Mouse (Mus musculus): ENCODE data around the gene Ubxn11. TPM values are rescaled to one million over a fixed set of nuclear protein-coding genes. Genes with fewer than 3 reads are reported as not detected.

The Ubxn11 gene
- polyA plus RNA-seq (2012), result 6.2 and 11.1 TPM in 2 replicates

- no peak for TF ChIP-seq GATA1 (IDR thresholded peaks at IDR 0.05; ENCODE audit: low read length)
Observed at GRCm38 (mm10) chr4:134101979-134102741, at the start of gene Ubxn11. Ubxn11 (plus strand) TSS chr4:134102570.

DNA sequence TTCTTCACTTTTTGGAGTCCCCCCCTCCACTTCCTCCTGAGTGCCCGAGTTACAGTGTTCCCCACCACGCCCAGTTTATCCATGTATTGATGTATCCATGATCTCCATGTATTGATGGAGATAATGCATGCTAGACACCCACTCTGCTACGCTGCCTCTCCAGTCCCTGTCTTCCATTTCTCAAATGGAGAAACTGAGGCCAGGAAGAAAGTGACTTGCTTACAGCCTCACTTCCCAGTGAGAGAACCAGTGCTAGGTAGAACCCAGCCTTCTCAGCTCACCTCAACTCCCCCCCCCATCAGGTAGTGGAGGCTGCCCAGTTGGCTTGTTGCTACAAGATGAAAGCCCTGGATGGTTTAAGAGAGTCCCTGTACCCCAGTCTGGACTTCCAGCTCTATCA is 48.8 kb upstream of the Ubxn11 start, which contains the start of gene Zfp683:
Zfp683 (plus strand) TSS at position 301 of the 400 bp plus-strand sequence.
- TF ChIP-seq GATA1 (IDR thresholded peaks at IDR 0.05; ENCODE audit: low read length), result no peak

- no peak for TF ChIP-seq GATA1 (IDR thresholded peaks at IDR 0.05; ENCODE audit: low read length)
Observed at GRCm38 (mm10) chr4:134058166-134058715, 44.1 kb upstream of the Ubxn11 start.

DNA sequence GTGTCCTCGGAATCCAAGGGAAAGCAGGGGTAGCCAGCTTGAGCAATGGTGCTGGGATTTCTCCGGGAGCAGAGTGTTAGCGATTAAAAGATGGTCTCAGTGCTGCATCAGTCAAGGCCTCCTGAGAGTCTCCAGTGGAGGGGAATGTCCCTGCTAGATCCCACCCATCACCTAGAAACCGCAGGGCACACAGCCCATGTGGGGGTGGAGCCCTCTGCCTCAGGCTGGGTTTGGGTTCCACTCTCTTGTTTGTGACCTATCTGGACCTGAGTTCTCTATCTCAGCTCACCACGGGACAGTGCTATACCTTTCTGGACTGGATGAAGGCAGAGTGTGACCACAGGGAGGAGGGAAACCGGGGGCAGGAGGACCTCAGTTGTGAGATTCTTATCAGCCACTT is 43.5 kb upstream of the Ubxn11 start:
- no peak for TF ChIP-seq GATA1 (IDR thresholded peaks at IDR 0.05; ENCODE audit: low read length)

DNA sequence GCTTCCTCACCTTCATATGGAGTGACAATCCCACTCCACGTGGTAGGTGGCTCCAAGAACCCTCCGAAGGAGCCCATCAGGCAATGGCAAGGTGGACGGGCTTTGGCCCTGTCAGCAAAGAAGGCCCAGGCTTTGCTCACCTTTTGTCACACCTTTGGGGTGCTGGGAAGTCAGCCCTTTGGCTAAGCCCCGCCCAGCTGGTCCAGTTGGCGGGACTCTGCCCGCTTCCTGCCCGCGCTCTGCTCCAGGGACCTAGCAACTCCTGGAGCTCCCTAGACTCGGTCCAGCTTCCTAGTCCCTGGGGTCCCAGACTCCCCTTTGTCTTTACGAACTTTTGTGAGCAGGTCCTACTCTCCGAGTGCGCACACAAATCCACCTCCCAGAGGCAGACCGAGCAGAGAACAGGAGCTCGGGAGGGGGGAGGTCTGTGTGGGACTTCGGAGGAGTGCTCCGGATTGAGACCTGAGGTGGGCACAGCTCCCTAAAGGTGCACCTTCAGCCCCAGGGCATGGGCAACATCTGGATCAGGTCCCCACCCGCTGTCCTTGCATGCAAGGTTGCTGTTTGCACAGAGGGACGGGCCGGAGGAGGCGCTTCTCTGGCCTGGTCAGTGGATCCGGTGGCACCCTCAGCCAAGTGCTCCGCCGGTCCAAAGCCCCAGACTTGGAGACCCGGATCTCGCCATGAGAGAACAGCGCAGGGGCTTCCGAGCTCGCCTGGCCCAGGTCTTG is 42.1 kb upstream of the Ubxn11 start, which contains the start of gene Crybg2:
Crybg2 (plus strand) TSS at position 681 of the 731 bp plus-strand sequence.
- no peak for TF ChIP-seq GATA1 (IDR thresholded peaks at IDR 0.05; ENCODE audit: low read length)

DNA sequence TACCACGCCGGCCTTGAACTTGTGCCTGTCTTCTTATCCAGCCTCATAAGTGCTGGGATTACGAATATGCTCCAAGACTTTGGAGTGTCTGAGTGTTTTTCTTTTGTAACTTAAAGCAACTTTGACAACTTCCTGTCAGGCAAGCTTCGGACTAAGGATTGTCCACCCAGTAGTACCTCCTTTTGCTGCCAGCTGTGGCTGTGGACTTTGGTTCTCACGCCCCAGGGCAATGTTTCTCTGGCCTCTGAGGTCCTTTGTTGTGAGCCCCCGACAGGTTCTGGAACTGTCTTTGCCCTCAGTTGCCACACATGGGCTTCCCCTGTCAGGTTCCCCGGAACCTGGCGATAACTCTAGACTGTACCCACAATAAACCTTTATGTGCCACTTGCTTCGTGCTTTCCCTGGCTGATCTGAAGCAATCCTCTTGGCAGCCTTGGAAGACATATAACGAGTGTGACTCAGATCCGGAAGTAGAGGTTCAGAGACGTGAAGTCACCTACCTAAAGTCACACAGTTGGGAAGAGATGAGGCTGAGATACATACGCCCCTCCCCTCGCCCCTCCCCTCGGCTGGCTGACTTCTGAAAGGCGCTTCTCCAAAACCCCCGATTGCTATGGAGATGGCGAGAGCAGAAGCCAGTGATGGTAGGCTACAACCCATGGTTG is 41.1 kb upstream of the Ubxn11 start:
- no peak for TF ChIP-seq GATA1 (IDR thresholded peaks at IDR 0.05; ENCODE audit: low read length)

DNA sequence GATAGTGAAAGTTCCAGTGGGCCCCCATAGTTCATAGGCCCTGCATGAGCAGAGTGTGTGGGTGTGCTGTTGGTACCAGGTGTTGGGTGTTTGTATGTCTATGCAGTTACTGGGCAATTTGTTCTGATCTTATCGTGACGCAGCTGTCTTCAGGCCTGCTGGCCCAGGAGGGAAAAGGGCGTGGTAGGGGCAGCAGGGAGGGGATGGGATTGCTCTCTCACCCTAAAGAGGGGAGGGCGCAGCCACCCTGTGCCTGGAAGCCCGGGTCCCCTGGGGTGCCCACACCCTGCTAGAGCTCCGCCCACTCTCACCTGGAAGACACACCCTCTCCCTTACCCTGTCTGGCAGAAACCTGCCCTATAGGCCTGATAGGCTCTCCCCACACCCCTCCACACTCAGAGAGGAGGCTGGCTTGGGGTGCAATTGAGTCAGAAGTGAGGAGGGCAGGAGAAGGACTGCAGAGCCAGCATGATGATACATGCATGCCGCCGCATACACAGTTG is 40.4 kb upstream of the Ubxn11 start:
- TF ChIP-seq GATA1 (IDR thresholded peaks at IDR 0.05; ENCODE audit: low read length), result no peak

DNA sequence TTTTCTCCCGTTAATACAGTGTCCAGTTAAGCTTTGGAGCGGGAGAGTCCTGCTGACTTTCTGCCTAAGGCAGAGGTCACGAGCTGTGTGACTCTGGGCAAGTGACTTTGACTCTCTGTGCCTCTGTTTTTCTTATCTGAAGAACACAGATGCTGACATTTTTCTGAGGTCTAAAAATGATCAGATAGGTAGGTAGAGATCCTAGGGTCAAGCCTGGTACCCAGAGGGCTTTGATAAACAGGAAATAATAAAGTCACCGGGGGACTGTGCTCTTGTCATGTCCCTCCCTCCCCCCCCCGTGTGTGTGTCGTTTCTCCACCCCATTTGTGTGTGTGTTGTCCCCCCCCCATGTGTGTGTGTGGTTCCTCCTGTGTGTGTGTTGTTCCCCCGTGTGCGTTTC is 39.8 kb upstream of the Ubxn11 start:
- peak; percentile 36 for TF ChIP-seq GATA1 (IDR thresholded peaks at IDR 0.05; ENCODE audit: low read length)

- TF ChIP-seq GATA1 (IDR thresholded peaks at IDR 0.05; ENCODE audit: low read length), result no peak
Observed at GRCm38 (mm10) chr4:134065431-134066004, 36.9 kb upstream of the Ubxn11 start.

- TF ChIP-seq GATA1 (IDR thresholded peaks at IDR 0.05; ENCODE audit: low read length), result no peak
Observed at GRCm38 (mm10) chr4:134067383-134067782, 35.0 kb upstream of the Ubxn11 start.

DNA sequence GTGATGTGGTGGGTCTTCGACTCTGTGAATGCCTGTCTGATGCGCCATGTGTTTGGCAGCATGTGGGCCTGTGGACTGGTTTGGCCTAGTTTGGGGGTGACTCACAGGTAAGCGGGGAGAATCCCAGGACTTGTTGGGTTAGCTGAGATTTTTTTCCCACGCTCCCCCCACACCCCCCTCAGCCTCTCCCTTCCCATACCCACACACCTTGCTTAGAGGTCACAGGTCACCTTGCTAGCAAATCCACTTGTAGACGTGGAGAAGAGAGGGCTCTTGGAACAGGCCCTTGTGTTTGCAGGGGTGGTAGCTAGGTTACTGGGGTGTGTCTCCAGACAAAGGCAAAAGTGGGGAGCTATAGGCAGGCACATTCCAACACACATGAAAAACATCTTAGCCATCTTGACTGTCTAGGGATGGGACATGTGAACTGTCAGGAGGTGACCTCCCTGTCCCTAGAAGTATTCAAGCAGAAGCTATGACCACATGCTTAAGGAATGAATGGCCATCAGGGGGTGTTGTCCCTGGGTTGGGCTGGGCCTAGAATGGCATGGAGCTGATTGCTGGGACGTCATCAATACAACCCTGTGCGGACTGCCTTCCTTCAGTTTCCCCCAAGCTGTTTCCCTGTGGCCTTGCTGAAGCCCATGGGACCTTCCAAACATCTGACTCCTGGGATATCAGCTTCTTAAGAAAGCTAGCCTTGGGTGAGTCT is 34.4 kb upstream of the Ubxn11 start:
- TF ChIP-seq GATA1 (IDR thresholded peaks at IDR 0.05; ENCODE audit: low read length), result no peak

DNA sequence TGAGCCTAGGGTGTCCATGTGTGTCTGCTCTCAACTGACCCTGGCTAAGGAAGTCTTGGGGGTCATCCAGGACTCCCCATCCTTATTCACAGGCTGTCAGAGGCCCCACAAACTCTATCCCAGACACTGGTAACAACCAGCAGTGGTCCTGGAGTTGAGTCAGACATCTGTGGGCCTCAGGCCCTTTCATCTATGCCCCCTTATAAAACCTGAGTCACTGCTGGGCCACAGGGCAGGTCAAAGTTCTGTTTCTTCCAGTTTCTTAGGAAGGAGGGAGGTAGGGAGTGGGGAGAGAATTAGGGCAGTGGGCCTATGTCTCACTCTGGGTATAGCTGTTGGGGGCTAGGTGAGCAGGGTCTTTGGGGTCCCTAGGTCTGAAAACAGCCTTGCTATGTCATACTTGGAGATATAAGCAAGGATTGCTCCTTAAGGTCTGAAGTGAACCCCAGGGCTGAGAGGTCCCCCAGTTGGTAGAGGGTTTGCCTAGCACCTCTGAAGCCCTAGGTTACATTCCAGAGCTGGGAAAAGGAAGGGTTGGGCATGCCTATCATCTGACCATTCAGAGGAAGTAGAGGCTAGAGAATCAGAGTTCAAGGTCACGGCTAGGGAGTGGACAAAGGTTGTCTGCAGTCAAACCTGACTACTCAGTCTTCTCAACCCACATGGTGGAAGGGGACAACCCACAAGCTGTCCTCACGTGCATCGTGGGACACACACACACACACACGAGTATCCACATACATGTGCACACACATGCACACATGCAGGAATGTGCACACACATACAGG is 33.4 kb upstream of the Ubxn11 start:
- no peak for TF ChIP-seq GATA1 (IDR thresholded peaks at IDR 0.05; ENCODE audit: low read length)

- no peak for TF ChIP-seq GATA1 (IDR thresholded peaks at IDR 0.05; ENCODE audit: low read length)
Observed at GRCm38 (mm10) chr4:134078694-134079093, 23.7 kb upstream of the Ubxn11 start.

DNA sequence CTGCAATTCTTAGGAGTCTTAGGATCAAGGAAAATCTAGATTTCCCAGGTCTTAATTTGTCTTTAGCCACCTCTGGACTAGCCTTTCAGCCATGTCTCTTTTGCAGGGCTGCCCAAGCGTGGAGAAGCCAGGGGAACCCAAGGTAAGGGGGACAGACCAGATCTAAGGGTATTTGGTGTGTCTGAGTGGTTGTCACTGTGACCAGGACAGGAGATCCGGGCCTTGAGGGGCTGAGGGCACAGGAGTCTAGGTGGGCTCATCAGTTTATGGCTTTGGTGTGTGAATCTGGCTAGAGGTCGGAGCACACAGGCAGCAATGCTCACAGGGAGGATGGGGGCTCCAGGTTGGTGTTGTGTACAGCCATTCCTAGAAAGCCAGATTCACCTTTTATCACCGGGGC is 21.7 kb upstream of the Ubxn11 start:
- TF ChIP-seq GATA1 (IDR thresholded peaks at IDR 0.05; ENCODE audit: low read length), result no peak
